Mouse (Mus musculus): ENCODE measurements around the gene Shc4. TPM values are rescaled to one million over a fixed set of nuclear protein-coding genes. Genes with fewer than 3 reads are reported as not detected.

The Shc4 gene
- total and polyA plus RNA-seq, 2 experiments, result 0.18 to 0.26 TPM

DNA sequence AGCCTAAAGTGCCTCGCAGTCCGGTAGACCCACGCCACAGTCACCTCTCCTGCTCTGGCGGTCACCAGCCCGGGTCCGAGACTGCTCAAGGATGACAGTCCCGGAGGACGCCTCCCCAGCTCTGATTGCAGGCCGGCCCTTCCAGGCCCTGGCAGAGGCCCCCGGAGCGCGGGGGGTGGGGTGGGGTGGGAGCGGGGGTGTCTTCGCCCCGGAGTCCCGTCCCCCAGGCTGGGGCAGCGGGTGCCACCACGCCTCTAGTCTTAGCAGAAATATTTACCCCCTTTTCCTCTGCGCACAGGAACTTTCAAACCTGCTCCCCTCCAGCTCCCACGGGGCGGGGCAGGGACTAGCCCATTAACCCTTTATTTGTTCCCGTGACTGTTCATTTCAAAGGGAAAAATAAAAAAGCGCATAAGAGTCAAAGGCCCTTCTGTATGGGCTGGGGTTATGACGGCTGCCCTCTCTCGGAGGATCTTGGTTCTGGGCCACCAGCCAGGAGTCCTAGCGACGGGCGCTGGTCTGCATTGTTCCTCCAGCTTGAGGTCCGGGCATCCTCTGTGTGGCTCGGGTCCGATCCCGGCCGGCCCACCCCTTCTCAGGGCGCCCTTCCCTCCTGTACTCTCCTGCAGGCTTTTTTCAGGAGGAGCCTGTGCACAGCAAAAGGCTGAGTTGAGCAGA, 401 bp downstream of the Shc4 start:
- Histone ChIP-seq H3K4me1 (ENCODE audit: control insufficient read depth, insufficient read depth, low read length) (peaks cover 1% of the 10 kb centered on the region; the same call in 1 of the 2 replicates), H3K79me2 (ENCODE audit: control insufficient read depth, insufficient read depth, low read length) (no peaks in the 10 kb centered on the region), H3K9ac (ENCODE audit: low read depth, low read length) (no peak overlapping the region), H3K4me3 (ENCODE audit: insufficient read depth, low read depth, low read length) (peak overlapping the region; percentile 10; the same call in 1 of the 2 replicates), H3K27me3 (ENCODE audit: control insufficient read depth, insufficient read depth, low read length) (peaks cover 7% of the 10 kb centered on the region), H3K27ac (replicated peaks; ENCODE audit: insufficient read depth, low read depth, low read length) (no peak overlapping the region), H3K36me3 (ENCODE audit: control insufficient read depth, insufficient read depth, low read length) (no peaks in the 10 kb centered on the region)
- DNase-seq (ENCODE audit: extremely low read depth, low read depth, low spot score), result no peak
- 3% methylated on average over 34 of the region's 34 CpGs for WGBS
- TF ChIP-seq POLR2A (IDR thresholded peaks at IDR 0.05; ENCODE audit: extremely low read depth, insufficient read depth, low read length), result no peak
- TF ChIP-seq CTCF (IDR thresholded peaks at IDR 0.05; ENCODE audit: low read depth, low read length), result 0 out of 2 replicates have a peak, but pooled peaks have one; percentile 24

GRCm38 (mm10) chr2:125723086-125723407, 901 bp downstream of the Shc4 start:
- TF ChIP-seq POLR2A (IDR thresholded peaks at IDR 0.05; ENCODE audit: extremely low read depth, insufficient read depth, low read length) (no peak), CTCF (IDR thresholded peaks at IDR 0.05; ENCODE audit: low read depth, low read length) (no peak)
- H3K4me1 ChIP-seq (ENCODE audit: control insufficient read depth, insufficient read depth, low read length), result peaks cover 1% of the 10 kb centered on the region; the same call in 1 of the 2 replicates
- no peak overlapping the region for H3K27ac ChIP-seq (replicated peaks; ENCODE audit: insufficient read depth, low read depth, low read length)
- no peaks in the 10 kb centered on the region for H3K36me3 ChIP-seq (ENCODE audit: control insufficient read depth, insufficient read depth, low read length)
- DNase-seq (ENCODE audit: extremely low read depth, low read depth, low spot score), result no peak
- peaks cover 7% of the 10 kb centered on the region for H3K27me3 ChIP-seq (ENCODE audit: control insufficient read depth, insufficient read depth, low read length)
- no peak overlapping the region; the same call in 1 of the 2 replicates for H3K4me3 ChIP-seq (ENCODE audit: insufficient read depth, low read depth, low read length)
- H3K9ac ChIP-seq (ENCODE audit: low read depth, low read length), result no peak overlapping the region
- 14% methylated on average over 18 of the region's 18 CpGs for WGBS
- no peaks in the 10 kb centered on the region for H3K79me2 ChIP-seq (ENCODE audit: control insufficient read depth, insufficient read depth, low read length)

DNA sequence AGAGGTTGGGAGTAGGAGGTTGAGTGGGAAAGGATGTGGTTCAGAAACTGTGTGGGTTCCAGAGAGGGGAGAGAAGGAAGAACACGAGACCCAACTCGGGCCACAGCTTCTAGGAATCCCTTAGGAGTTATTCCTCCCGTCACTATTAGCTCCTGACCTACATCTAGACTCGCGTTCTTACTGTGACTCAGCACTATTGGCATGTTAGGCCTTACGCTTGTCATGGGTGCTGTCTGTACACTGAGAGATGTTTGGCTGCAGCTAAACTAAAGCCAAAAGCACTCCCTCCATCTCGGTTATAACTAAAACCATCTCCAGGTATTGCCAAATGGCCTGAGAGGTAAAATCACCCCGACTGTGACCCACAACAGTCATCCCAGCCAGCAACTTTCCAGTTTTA, 7.3 kb downstream of the Shc4 start:
- Histone ChIP-seq H3K36me3 (ENCODE audit: control insufficient read depth, insufficient read depth, low read length) (no peaks in the 10 kb centered on the region), H3K27me3 (ENCODE audit: control insufficient read depth, insufficient read depth, low read length) (no peaks in the 10 kb centered on the region; the same call in 1 of the 2 replicates), H3K79me2 (ENCODE audit: control insufficient read depth, insufficient read depth, low read length) (no peaks in the 10 kb centered on the region), H3K4me3 (ENCODE audit: insufficient read depth, low read depth, low read length) (no peak overlapping the region), H3K27ac (replicated peaks; ENCODE audit: insufficient read depth, low read depth, low read length) (no peak overlapping the region), H3K9ac (ENCODE audit: low read depth, low read length) (no peak overlapping the region), H3K4me1 (ENCODE audit: control insufficient read depth, insufficient read depth, low read length) (no peaks in the 10 kb centered on the region)
- TF ChIP-seq CTCF (IDR thresholded peaks at IDR 0.05; ENCODE audit: low read depth, low read length), result no peak
- TF ChIP-seq POLR2A (IDR thresholded peaks at IDR 0.05; ENCODE audit: extremely low read depth, insufficient read depth, low read length), result no peak
- DNase-seq (ENCODE audit: extremely low read depth, low read depth, low spot score), result no peak
- WGBS, result 88% methylated on average over 8 of the region's 8 CpGs

DNA sequence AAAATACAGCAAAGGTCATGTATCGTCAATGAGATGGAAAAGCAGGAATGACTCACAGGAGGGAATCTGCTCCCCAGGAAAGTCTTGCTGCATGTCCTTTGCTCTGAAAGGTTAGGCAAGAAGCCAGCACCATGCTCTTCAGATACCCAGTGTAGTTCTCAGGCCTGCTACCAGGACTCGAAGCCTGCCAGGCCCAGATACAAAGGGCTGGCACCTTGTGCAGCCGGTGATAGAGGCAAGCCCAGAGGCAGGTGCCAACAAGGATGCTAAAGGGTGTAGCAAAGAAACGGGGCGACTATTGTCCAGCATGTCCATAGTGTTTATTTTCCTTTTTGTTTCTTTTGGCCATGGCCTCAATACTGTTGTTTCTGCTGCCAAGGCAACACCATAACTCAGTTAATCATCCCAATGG, 17.4 kb downstream of the Shc4 start:
- Histone ChIP-seq H3K36me3 (ENCODE audit: control insufficient read depth, insufficient read depth, low read length) (no peaks in the 10 kb centered on the region), H3K4me3 (ENCODE audit: insufficient read depth, low read depth, low read length) (no peak overlapping the region), H3K9ac (ENCODE audit: low read depth, low read length) (no peak overlapping the region), H3K27ac (replicated peaks; ENCODE audit: insufficient read depth, low read depth, low read length) (no peak overlapping the region), H3K27me3 (ENCODE audit: control insufficient read depth, insufficient read depth, low read length) (no peaks in the 10 kb centered on the region), H3K4me1 (ENCODE audit: control insufficient read depth, insufficient read depth, low read length) (no peaks in the 10 kb centered on the region), H3K79me2 (ENCODE audit: control insufficient read depth, insufficient read depth, low read length) (no peaks in the 10 kb centered on the region)
- 72% methylated on average over 5 of the region's 5 CpGs for WGBS
- no peak for DNase-seq (ENCODE audit: extremely low read depth, low read depth, low spot score)
- TF ChIP-seq CTCF (IDR thresholded peaks at IDR 0.05; ENCODE audit: low read depth, low read length), result no peak

GRCm38 (mm10) chr2:125704907-125705631, 18.9 kb downstream of the Shc4 start:
- DNase-seq (ENCODE audit: extremely low read depth, low read depth, low spot score), result no peak
- no peak overlapping the region for H3K4me3 ChIP-seq (ENCODE audit: insufficient read depth, low read depth, low read length)
- H3K36me3 ChIP-seq (ENCODE audit: control insufficient read depth, insufficient read depth, low read length), result no peaks in the 10 kb centered on the region
- WGBS, result 82% methylated on average over 12 of the region's 12 CpGs
- TF ChIP-seq CTCF (IDR thresholded peaks at IDR 0.05; ENCODE audit: low read depth, low read length), result no peak
- TF ChIP-seq POLR2A (IDR thresholded peaks at IDR 0.05; ENCODE audit: extremely low read depth, insufficient read depth, low read length), result no peak
- no peaks in the 10 kb centered on the region for H3K4me1 ChIP-seq (ENCODE audit: control insufficient read depth, insufficient read depth, low read length)
- H3K9ac ChIP-seq (ENCODE audit: low read depth, low read length), result no peak overlapping the region
- H3K27me3 ChIP-seq (ENCODE audit: control insufficient read depth, insufficient read depth, low read length), result no peaks in the 10 kb centered on the region
- H3K79me2 ChIP-seq (ENCODE audit: control insufficient read depth, insufficient read depth, low read length), result no peaks in the 10 kb centered on the region
- H3K27ac ChIP-seq (replicated peaks; ENCODE audit: insufficient read depth, low read depth, low read length), result no peak overlapping the region

DNA sequence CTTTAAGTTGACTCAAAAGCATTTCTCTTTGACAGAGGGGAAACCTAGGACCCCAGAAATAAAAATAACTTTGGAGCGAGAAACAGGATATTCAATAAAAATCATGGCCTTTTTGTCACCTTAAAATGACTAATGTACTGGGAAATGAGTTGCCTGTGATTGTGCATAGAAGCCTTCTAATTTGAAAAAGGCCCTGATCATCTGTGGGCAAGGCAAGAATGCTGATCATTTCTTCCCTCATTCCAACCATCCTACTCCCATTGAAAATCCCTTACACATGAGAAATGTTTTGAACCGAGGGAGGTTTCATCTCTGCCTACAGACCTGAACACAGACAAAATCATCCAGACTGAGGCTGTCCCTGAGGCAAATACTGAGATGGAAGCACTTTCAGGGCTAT, 21.1 kb downstream of the Shc4 start:
- Histone ChIP-seq H3K79me2 (ENCODE audit: control insufficient read depth, insufficient read depth, low read length) (no peaks in the 10 kb centered on the region), H3K27ac (replicated peaks; ENCODE audit: insufficient read depth, low read depth, low read length) (no peak overlapping the region), H3K27me3 (ENCODE audit: control insufficient read depth, insufficient read depth, low read length) (no peaks in the 10 kb centered on the region), H3K36me3 (ENCODE audit: control insufficient read depth, insufficient read depth, low read length) (no peaks in the 10 kb centered on the region), H3K4me1 (ENCODE audit: control insufficient read depth, insufficient read depth, low read length) (no peaks in the 10 kb centered on the region), H3K4me3 (ENCODE audit: insufficient read depth, low read depth, low read length) (no peak overlapping the region), H3K9ac (ENCODE audit: low read depth, low read length) (no peak overlapping the region)
- TF ChIP-seq CTCF (IDR thresholded peaks at IDR 0.05; ENCODE audit: low read depth, low read length) (no peak), POLR2A (IDR thresholded peaks at IDR 0.05; ENCODE audit: extremely low read depth, insufficient read depth, low read length) (no peak)
- 86% methylated on average over 2 of the region's 2 CpGs for WGBS
- DNase-seq (ENCODE audit: extremely low read depth, low read depth, low spot score), result no peak

Data from liver, adult 2 months (tissue).